Mouse (Mus musculus) small intestine, adult 2 months (tissue): ENCODE data around the gene Prss50.

Experiments used
- CTCF ChIP-seq: fragments of 200-500 bp; IDR thresholded peaks from 2 replicates; pipeline ENCODE4 v1.5.1; 2012; ENCODE audit warnings: low read depth, mild to moderate bottlenecking, control low read depth, inconsistent platforms, low read length, moderate library complexity, mixed read lengths; ENCODE audit not compliant: insufficient replicate concordance, insufficient read length; ENCODE audit errors: extremely low read depth
- POLR2A ChIP-seq: fragments of 200-500 bp; IDR thresholded peaks from 2 replicates; pipeline ENCODE4 v1.6.1; 2012; ENCODE audit warnings: low read depth, mild to moderate bottlenecking, control low read depth, inconsistent platforms, low read length, moderate library complexity

DNA sequence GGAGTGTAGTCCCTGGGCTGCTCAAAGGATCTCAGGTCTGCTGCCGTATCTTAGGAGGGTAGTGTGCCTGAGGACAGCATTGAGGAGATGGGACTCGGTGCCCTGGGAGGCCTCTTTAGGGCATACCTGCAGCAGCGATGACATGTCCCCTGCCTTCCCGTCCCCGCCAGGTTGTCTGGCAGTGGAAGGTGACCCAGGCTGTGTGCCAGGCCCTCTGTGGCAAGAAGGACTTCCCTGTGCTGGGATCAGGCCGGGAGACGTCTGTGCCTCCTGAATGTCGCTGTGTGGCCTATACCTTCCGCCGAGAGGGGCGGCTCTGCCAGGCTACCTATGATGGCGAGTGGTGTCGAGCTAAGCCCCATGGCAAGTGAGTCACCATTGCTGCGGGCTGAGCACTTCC, 31.2 kb downstream of the Prss50 start:
- TF ChIP-seq CTCF (no peak), POLR2A (no peak)
